Mouse (Mus musculus): ENCODE results near the gene Rwdd1. TPM values are rescaled to one million over a fixed set of nuclear protein-coding genes. Genes with fewer than 3 reads are reported as not detected.

Gene Rwdd1
- polyA plus RNA-seq, 2 experiments: 30.7 to 47.6 TPM

- H3K4me3 ChIP-seq (ENCODE audit: insufficient read depth in 1 of 2, low read depth in 2 of 2, low read length in 2 of 2): no peak overlapping the region
- H3K27ac ChIP-seq: no peak overlapping the region
- H3K4me1 ChIP-seq (replicated peaks; ENCODE audit: control insufficient read depth in 2 of 2, insufficient read depth in 2 of 2, low read length in 1 of 2): no peaks in the 10 kb centered on the region
- H3K36me3 ChIP-seq (replicated peaks; ENCODE audit: control insufficient read depth, insufficient read depth, low read depth): no peaks in the 10 kb centered on the region
- no peaks in the 10 kb centered on the region for H3K27me3 ChIP-seq (ENCODE audit: control insufficient read depth, insufficient read depth, low read length)
- TF ChIP-seq CTCF (IDR thresholded peaks at IDR 0.05; ENCODE audit: low read depth) (peak; percentile 75), EP300 (IDR thresholded peaks at IDR 0.05; ENCODE audit: low read depth) (no peak)
- no peak overlapping the region for H3K4me2 ChIP-seq (ENCODE audit: low read depth)
- DNase-seq (ENCODE audit: low read depth in 3 of 3, low spot score in 3 of 3) (peak in 1 of 3 experiments; percentile 7), ATAC-seq (ENCODE audit: insufficient read depth) (0 out of 2 replicates have a peak, but pooled peaks have one; percentile 55)
- no peak overlapping the region for H3K9ac ChIP-seq (replicated peaks)
- H3K9me3 ChIP-seq (ENCODE audit: control insufficient read depth, low read length): no peaks in the 10 kb centered on the region
- WGBS (ENCODE audit: insufficient replicate concordance): 10% methylated on average over 5 of the region's 5 CpGs
Measured at GRCm38 (mm10) chr10:34036587-34036986, 17.2 kb upstream of the Rwdd1 start.

GRCm38 (mm10) chr10:34033630-34034305, 14.3 kb upstream of the Rwdd1 start:
- Histone ChIP-seq H3K27ac (no peak overlapping the region), H3K9ac (replicated peaks) (no peak overlapping the region), H3K4me1 (replicated peaks; ENCODE audit: control insufficient read depth in 2 of 2, insufficient read depth in 2 of 2, low read length in 1 of 2) (no peaks in the 10 kb centered on the region), H3K4me2 (ENCODE audit: low read depth) (peak overlapping the region; percentile 31; the same call in 1 of the 2 replicates), H3K9me3 (ENCODE audit: control insufficient read depth, low read length) (no peaks in the 10 kb centered on the region), H3K4me3 (ENCODE audit: insufficient read depth in 1 of 2, low read depth in 2 of 2, low read length in 2 of 2) (no peak overlapping the region), H3K27me3 (ENCODE audit: control insufficient read depth, insufficient read depth, low read length) (no peaks in the 10 kb centered on the region), H3K36me3 (replicated peaks; ENCODE audit: control insufficient read depth, insufficient read depth, low read depth) (no peaks in the 10 kb centered on the region)
- DNase-seq (ENCODE audit: low read depth in 3 of 3, low spot score in 3 of 3) (peak in 1 of 3 experiments; percentile 23), ATAC-seq (ENCODE audit: insufficient read depth) (peak; percentile 48)
- WGBS (ENCODE audit: insufficient replicate concordance): 19% methylated on average over 22 of the region's 22 CpGs
- TF ChIP-seq EP300 (IDR thresholded peaks at IDR 0.05; ENCODE audit: low read depth) (no peak), CTCF (IDR thresholded peaks at IDR 0.05; ENCODE audit: low read depth) (peak; percentile 75)

- ATAC-seq (ENCODE audit: insufficient read depth) (no peak), DNase-seq (ENCODE audit: low read depth in 3 of 3, low spot score in 3 of 3) (no peak)
- Histone ChIP-seq H3K4me3 (ENCODE audit: insufficient read depth in 1 of 2, low read depth in 2 of 2, low read length in 2 of 2) (no peak overlapping the region), H3K9ac (replicated peaks) (no peak overlapping the region), H3K9me3 (ENCODE audit: control insufficient read depth, low read length) (no peaks in the 10 kb centered on the region), H3K27me3 (ENCODE audit: control insufficient read depth, insufficient read depth, low read length) (no peaks in the 10 kb centered on the region), H3K4me1 (replicated peaks; ENCODE audit: control insufficient read depth in 2 of 2, insufficient read depth in 2 of 2, low read length in 1 of 2) (no peaks in the 10 kb centered on the region), H3K36me3 (replicated peaks; ENCODE audit: control insufficient read depth, insufficient read depth, low read depth) (no peaks in the 10 kb centered on the region), H3K27ac (no peak overlapping the region), H3K4me2 (ENCODE audit: low read depth) (no peak overlapping the region)
- WGBS (ENCODE audit: insufficient replicate concordance): 21% methylated on average over 5 of the region's 5 CpGs
- no peak for TF ChIP-seq CTCF (IDR thresholded peaks at IDR 0.05; ENCODE audit: low read depth)
- no peak for TF ChIP-seq EP300 (IDR thresholded peaks at IDR 0.05; ENCODE audit: low read depth)
Measured at GRCm38 (mm10) chr10:34030322-34030721, 10.9 kb upstream of the Rwdd1 start.

GRCm38 (mm10) chr10:34018746-34019301, 600 bp downstream of the Rwdd1 start:
- Histone ChIP-seq H3K27ac (peak overlapping the region; percentile 89), H3K27me3 (ENCODE audit: control insufficient read depth, insufficient read depth, low read length) (no peaks in the 10 kb centered on the region), H3K36me3 (replicated peaks; ENCODE audit: control insufficient read depth, insufficient read depth, low read depth) (no peaks in the 10 kb centered on the region; the same call in 1 of the 2 replicates), H3K4me1 (replicated peaks; ENCODE audit: control insufficient read depth in 2 of 2, insufficient read depth in 2 of 2, low read length in 1 of 2) (peaks cover 9 to 19% of the 10 kb centered on the region in 2 experiments), H3K9me3 (ENCODE audit: control insufficient read depth, low read length) (no peaks in the 10 kb centered on the region), H3K4me3 (ENCODE audit: insufficient read depth in 1 of 2, low read depth in 2 of 2, low read length in 2 of 2) (peak overlapping the region; percentile 80 to 87), H3K4me2 (ENCODE audit: low read depth) (peak overlapping the region; percentile 86), H3K9ac (replicated peaks) (peak overlapping the region; percentile 76)
- DNase-seq (ENCODE audit: low read depth in 3 of 3, low spot score in 3 of 3): peak in 1 of 3 experiments; percentile 22
- under 1% methylated on average over 21 of the region's 21 CpGs for WGBS (ENCODE audit: insufficient replicate concordance)
- no peak for ATAC-seq (ENCODE audit: insufficient read depth)
- TF ChIP-seq CTCF (IDR thresholded peaks at IDR 0.05; ENCODE audit: low read depth) (no peak), EP300 (IDR thresholded peaks at IDR 0.05; ENCODE audit: low read depth) (no peak)

GRCm38 (mm10) chr10:34013241-34013640, 6.2 kb downstream of the Rwdd1 start:
- H3K27me3 ChIP-seq (ENCODE audit: control insufficient read depth, insufficient read depth, low read length): no peaks in the 10 kb centered on the region
- H3K9me3 ChIP-seq (ENCODE audit: control insufficient read depth, low read length): no peaks in the 10 kb centered on the region
- no peak for DNase-seq (ENCODE audit: low read depth in 3 of 3, low spot score in 3 of 3)
- H3K4me1 ChIP-seq (replicated peaks; ENCODE audit: control insufficient read depth in 2 of 2, insufficient read depth in 2 of 2, low read length in 1 of 2): peaks cover 2 to 8% of the 10 kb centered on the region in 2 experiments
- 60% methylated on average over 2 of the region's 2 CpGs for WGBS (ENCODE audit: insufficient replicate concordance)
- no peak overlapping the region for H3K4me3 ChIP-seq (ENCODE audit: insufficient read depth in 1 of 2, low read depth in 2 of 2, low read length in 2 of 2)
- no peak overlapping the region for H3K4me2 ChIP-seq (ENCODE audit: low read depth)
- H3K27ac ChIP-seq: no peak overlapping the region
- no peaks in the 10 kb centered on the region; the same call in 1 of the 2 replicates for H3K36me3 ChIP-seq (replicated peaks; ENCODE audit: control insufficient read depth, insufficient read depth, low read depth)
- no peak for ATAC-seq (ENCODE audit: insufficient read depth)
- no peak for TF ChIP-seq EP300 (IDR thresholded peaks at IDR 0.05; ENCODE audit: low read depth)
- TF ChIP-seq CTCF (IDR thresholded peaks at IDR 0.05; ENCODE audit: low read depth): no peak
- no peak overlapping the region for H3K9ac ChIP-seq (replicated peaks)

Data from liver, embryonic 14.5 days (tissue).